In the genomic region with DNA sequence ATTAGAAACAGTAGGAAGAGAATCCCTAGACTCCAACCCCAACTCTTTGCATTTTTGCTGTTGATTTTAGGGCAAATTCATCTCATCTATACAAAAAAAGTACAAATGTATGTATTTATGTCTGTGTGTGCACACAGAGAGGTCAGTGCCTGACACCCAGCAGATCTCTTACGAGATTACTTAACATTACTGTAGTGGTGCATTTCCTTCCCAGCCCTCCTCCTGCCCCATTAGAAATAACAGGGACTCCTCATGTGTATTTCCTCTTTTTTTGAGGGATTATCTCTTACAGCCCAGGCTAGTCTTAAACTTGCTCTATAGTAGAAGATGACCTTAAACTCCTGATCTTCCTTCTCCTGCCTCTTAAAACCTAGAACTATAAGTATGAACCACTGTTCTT, we compare ENCODE assay signal across 18 mouse cellular contexts.
"Had no signal": no experiment of that assay in that cellular context is flagged by ENCODE, and none has a peak within 500 bp of the region (broad histone marks: within the 10 kb centered on the region; RNA-seq: fewer than 3 reads in every experiment).

No protein-coding gene starts in this region.

- H3K4me1 ChIP-seq: neural tube, embryonic 12.5 days; stomach, embryonic 15.5 days had no signal

- H3K9ac ChIP-seq: kidney, embryonic 15.5 days; liver, embryonic 13.5 days; neural tube, embryonic 12.5 days; neural tube, embryonic 15.5 days; stomach, embryonic 15.5 days had no signal

- H3K27me3 ChIP-seq: kidney, embryonic 15.5 days; liver, embryonic 13.5 days; neural tube, embryonic 12.5 days; neural tube, embryonic 15.5 days; stomach, embryonic 15.5 days had no signal

- DNase-seq: kidney, adult 8-10 months; kidney, postnatal 10 days; kidney, postnatal 36 days; layer of hippocampus, postnatal 36 days; liver, embryonic 13.5 days; lung, adult 2 months; lung, postnatal 14 days; lung, postnatal 4 days; midbrain, embryonic 14.5 days; right cerebral cortex, adult 18-20 months; right cerebral cortex, postnatal 25 days; spleen, adult 18-20 months; thymus, postnatal 36 days had no signal

- H3K4me3 ChIP-seq: kidney, embryonic 15.5 days; left cerebral cortex, adult 2 months; liver, embryonic 13.5 days; neural tube, embryonic 12.5 days; neural tube, embryonic 15.5 days; stomach, embryonic 15.5 days had no signal

- H3K36me3 ChIP-seq: kidney, embryonic 15.5 days; liver, embryonic 13.5 days; neural tube, embryonic 12.5 days; neural tube, embryonic 15.5 days; stomach, embryonic 15.5 days had no signal

- H3K9me3 ChIP-seq: kidney, embryonic 15.5 days; liver, embryonic 13.5 days; neural tube, embryonic 12.5 days; neural tube, embryonic 15.5 days; stomach, embryonic 15.5 days had no signal

- H3K27ac ChIP-seq: kidney, embryonic 15.5 days; left cerebral cortex, adult 2 months; liver, embryonic 13.5 days; neural tube, embryonic 12.5 days; neural tube, embryonic 15.5 days; stomach, embryonic 15.5 days had no signal
